Mouse (Mus musculus) neural tube, embryonic 11.5 days (tissue): Measurements from ENCODE around the gene Cpxm2. TPM values are rescaled to one million over a fixed set of nuclear protein-coding genes. Genes with fewer than 3 reads are reported as not detected.

ENCODE experiments used
- ATAC-seq: fragments of 200-750 bp; cut with Nextera tagmentation; 2 replicates; pipeline ENCODE4 v1.8.0; 2017; ENCODE audit warnings: moderate number of reproducible peaks, mild to moderate bottlenecking, moderate TSS enrichment, moderate library complexity; ENCODE audit not compliant: insufficient read depth, low FRiP score, low TSS enrichment
- DNase-seq: peaks from one replicate; pipeline ENCODE4 v3.0.0-alpha.2; 2015; ENCODE audit warnings: low spot score
- H3K27ac ChIP-seq: fragments of 300-500 bp; sonication (generic); 2 replicates; pipeline ENCODE4 v1.5.1; 2014; ENCODE audit warnings: low read depth, mild to moderate bottlenecking, low read length
- H3K27me3 ChIP-seq: fragments of 300-500 bp; sonication (generic); 2 replicates; pipeline ENCODE4 v1.6.1; 2014; ENCODE audit warnings: mild to moderate bottlenecking, low read length, mixed read lengths; ENCODE audit not compliant: control insufficient read depth, insufficient read depth
- H3K36me3 ChIP-seq: fragments of 300-500 bp; sonication (generic); 2 replicates; pipeline ENCODE4 v1.6.1; 2014; ENCODE audit warnings: mild to moderate bottlenecking, low read length, moderate library complexity, mixed read lengths; ENCODE audit not compliant: control insufficient read depth, insufficient read depth
- H3K4me1 ChIP-seq: fragments of 300-500 bp; sonication (generic); 2 replicates; pipeline ENCODE4 v1.6.1; 2014; ENCODE audit warnings: low read length, mixed read lengths; ENCODE audit not compliant: control insufficient read depth, insufficient read depth
- H3K4me2 ChIP-seq: fragments of 300-500 bp; sonication (generic); 2 replicates; pipeline ENCODE4 v1.6.1; 2014; ENCODE audit warnings: low read depth, mild to moderate bottlenecking, moderate library complexity
- H3K4me3 ChIP-seq: fragments of 300-500 bp; sonication (generic); 2 replicates; pipeline ENCODE4 v1.5.1; 2014; ENCODE audit warnings: low read depth, low read length
- H3K9ac ChIP-seq: fragments of 300-500 bp; sonication (generic); 2 replicates; pipeline ENCODE4 v1.6.1; 2014; ENCODE audit warnings: mild to moderate bottlenecking, low read length
- H3K9me3 ChIP-seq: fragments of 300-500 bp; sonication (generic); 2 replicates; pipeline ENCODE4 v1.6.1; 2016; ENCODE audit warnings: low read length; ENCODE audit not compliant: control insufficient read depth
- WGBS: fragments of 180-500 bp; shearing (Covaris S2); extraction: QIAGEN DNeasy Blood & Tissue Kit; methylation state at CpG from one replicate; pipeline ENCODE4 v1.1.7; 2014; 5-methylcytosine and 5-hydroxymethylcytosine counted together
- polyA plus RNA-seq: library from polyadenylated mRNA; unstranded; fragments of >200 nt; fragmentation: Nextera tagmentation; extraction: Ambion mirVana; gene quantifications from 2 replicates; pipeline ENCODE4 v1.2.1, GENCODE M21; 2014

The Cpxm2 gene
- polyA plus RNA-seq, 1 experiment from 2014 or later: 1.0 TPM

- H3K4me3 ChIP-seq: no peak overlapping the region
- H3K9me3 ChIP-seq: no peaks in the 10 kb centered on the region
- 68% methylated on average over 6 of the region's 6 CpGs for WGBS
- no peak overlapping the region for H3K9ac ChIP-seq
- H3K27ac ChIP-seq: no peak overlapping the region
- ATAC-seq (no peak), DNase-seq (no peak)
- no peak overlapping the region for H3K4me2 ChIP-seq
- H3K4me1 ChIP-seq: no peaks in the 10 kb centered on the region
- no peaks in the 10 kb centered on the region for H3K36me3 ChIP-seq
- H3K27me3 ChIP-seq: no peaks in the 10 kb centered on the region
Measured at GRCm38 (mm10) chr7:132025591-132025990, 128.9 kb downstream of the Cpxm2 start.

GRCm38 (mm10) chr7:132015933-132016332 is 138.6 kb downstream of the Cpxm2 start:
- no peaks in the 10 kb centered on the region for H3K9me3 ChIP-seq
- H3K27me3 ChIP-seq: no peaks in the 10 kb centered on the region
- H3K4me1 ChIP-seq: peaks cover 4% of the 10 kb centered on the region; the same call in 1 of the 2 replicates
- no peak overlapping the region for H3K4me2 ChIP-seq
- DNase-seq (no peak), ATAC-seq (no peak)
- no peak overlapping the region for H3K4me3 ChIP-seq
- 82% methylated on average over 3 of the region's 3 CpGs for WGBS
- H3K9ac ChIP-seq: no peak overlapping the region
- no peaks in the 10 kb centered on the region for H3K36me3 ChIP-seq
- no peak overlapping the region for H3K27ac ChIP-seq

- Histone ChIP-seq H3K27me3 (no peaks in the 10 kb centered on the region), H3K4me1 (peaks cover 4% of the 10 kb centered on the region; the same call in 1 of the 2 replicates), H3K4me3 (no peak overlapping the region), H3K4me2 (no peak overlapping the region), H3K36me3 (no peaks in the 10 kb centered on the region), H3K9me3 (no peaks in the 10 kb centered on the region), H3K9ac (no peak overlapping the region), H3K27ac (no peak overlapping the region)
- WGBS: 4% methylated on average over 3 of the region's 3 CpGs
- no peak for DNase-seq
- ATAC-seq: no peak
Measured at GRCm38 (mm10) chr7:132015193-132015592, 139.3 kb downstream of the Cpxm2 start.

GRCm38 (mm10) chr7:132013970-132014369 is 140.6 kb downstream of the Cpxm2 start:
- no peaks in the 10 kb centered on the region for H3K36me3 ChIP-seq
- no peaks in the 10 kb centered on the region for H3K27me3 ChIP-seq
- no peaks in the 10 kb centered on the region for H3K9me3 ChIP-seq
- peaks cover 4% of the 10 kb centered on the region; the same call in 1 of the 2 replicates for H3K4me1 ChIP-seq
- no peak overlapping the region for H3K27ac ChIP-seq
- WGBS: 89% methylated on average over 5 of the region's 5 CpGs
- no peak overlapping the region for H3K4me2 ChIP-seq
- no peak overlapping the region for H3K4me3 ChIP-seq
- no peak overlapping the region for H3K9ac ChIP-seq
- DNase-seq (no peak), ATAC-seq (no peak)

GRCm38 (mm10) chr7:132012969-132013679 is 141.4 kb downstream of the Cpxm2 start:
- H3K4me3 ChIP-seq: no peak overlapping the region
- peak; percentile 27 for DNase-seq
- no peaks in the 10 kb centered on the region for H3K9me3 ChIP-seq
- ATAC-seq: peak; percentile 50; the same call in 1 of the 2 replicates
- H3K4me2 ChIP-seq: no peak overlapping the region
- 17% methylated on average over 1 of the region's 1 CpGs for WGBS
- H3K27me3 ChIP-seq: no peaks in the 10 kb centered on the region
- no peak overlapping the region for H3K27ac ChIP-seq
- no peaks in the 10 kb centered on the region for H3K36me3 ChIP-seq
- H3K4me1 ChIP-seq: peaks cover 4% of the 10 kb centered on the region; the same call in 1 of the 2 replicates
- no peak overlapping the region for H3K9ac ChIP-seq

GRCm38 (mm10) chr7:132009002-132009401 is 145.5 kb downstream of the Cpxm2 start:
- Histone ChIP-seq H3K9me3 (no peaks in the 10 kb centered on the region), H3K4me2 (no peak overlapping the region), H3K9ac (no peak overlapping the region), H3K27ac (no peak overlapping the region), H3K36me3 (no peaks in the 10 kb centered on the region), H3K4me3 (no peak overlapping the region), H3K27me3 (no peaks in the 10 kb centered on the region), H3K4me1 (peaks cover 4% of the 10 kb centered on the region; the same call in 1 of the 2 replicates)
- DNase-seq (no peak), ATAC-seq (no peak)
- 74% methylated on average over 7 of the region's 7 CpGs for WGBS

GRCm38 (mm10) chr7:132005996-132006696 is 148.4 kb downstream of the Cpxm2 start:
- H3K4me2 ChIP-seq: no peak overlapping the region
- no peaks in the 10 kb centered on the region for H3K27me3 ChIP-seq
- no peaks in the 10 kb centered on the region for H3K36me3 ChIP-seq
- DNase-seq (no peak), ATAC-seq (no peak)
- no peak overlapping the region for H3K9ac ChIP-seq
- H3K9me3 ChIP-seq: no peaks in the 10 kb centered on the region
- H3K4me3 ChIP-seq: no peak overlapping the region
- no peak overlapping the region for H3K27ac ChIP-seq
- 85% methylated on average over 14 of the region's 14 CpGs for WGBS
- no peaks in the 10 kb centered on the region for H3K4me1 ChIP-seq

GRCm38 (mm10) chr7:131992873-131993272 is 161.7 kb downstream of the Cpxm2 start:
- Histone ChIP-seq H3K4me3 (no peak overlapping the region), H3K36me3 (no peaks in the 10 kb centered on the region), H3K4me1 (no peaks in the 10 kb centered on the region), H3K4me2 (no peak overlapping the region), H3K9me3 (no peaks in the 10 kb centered on the region), H3K9ac (no peak overlapping the region), H3K27ac (no peak overlapping the region), H3K27me3 (no peaks in the 10 kb centered on the region)
- DNase-seq (no peak), ATAC-seq (no peak)
- 80% methylated on average over 3 of the region's 3 CpGs for WGBS

GRCm38 (mm10) chr7:131992226-131992625 is 162.3 kb downstream of the Cpxm2 start:
- WGBS: 53% methylated on average over 1 of the region's 1 CpGs

More at GRCm38 (mm10) chr7:131992226-131992625, 162.3 kb downstream of the Cpxm2 start:
- H3K27ac ChIP-seq: no peak overlapping the region
- H3K36me3 ChIP-seq: no peaks in the 10 kb centered on the region
- H3K27me3 ChIP-seq: no peaks in the 10 kb centered on the region
- no peaks in the 10 kb centered on the region for H3K9me3 ChIP-seq
- no peak for ATAC-seq
- H3K9ac ChIP-seq: no peak overlapping the region
- no peaks in the 10 kb centered on the region for H3K4me1 ChIP-seq
- no peak for DNase-seq
- no peak overlapping the region for H3K4me3 ChIP-seq
- H3K4me2 ChIP-seq: no peak overlapping the region
